Mouse (Mus musculus) thymus, postnatal 4 days (tissue): Measurements from ENCODE around the gene Nkiras1.

ENCODE experiments used
- DNase-seq: peaks from one replicate; pipeline ENCODE4 v3.0.0; 2021

Nkiras1 gene

GRCm38 (mm10) chr14:18280375-18280774 lies 9.4 kb downstream of the Nkiras1 start:
- DNase-seq: no peak

GRCm38 (mm10) chr14:18284581-18284980 lies 13.6 kb downstream of the Nkiras1 start:
- no peak for DNase-seq

- no peak for DNase-seq
Measured at GRCm38 (mm10) chr14:18285476-18285875, 14.5 kb downstream of the Nkiras1 start.

GRCm38 (mm10) chr14:18286441-18286840 lies 15.5 kb downstream of the Nkiras1 start:
- DNase-seq: no peak

- no peak for DNase-seq
Measured at GRCm38 (mm10) chr14:18287391-18287790, 16.5 kb downstream of the Nkiras1 start.

- DNase-seq: no peak
Measured at GRCm38 (mm10) chr14:18292111-18292510, 21.2 kb downstream of the Nkiras1 start.

- no peak for DNase-seq
Measured at GRCm38 (mm10) chr14:18292578-18292977, 21.6 kb downstream of the Nkiras1 start.

- no peak for DNase-seq
Measured at GRCm38 (mm10) chr14:18297441-18297840, 26.5 kb downstream of the Nkiras1 start.

GRCm38 (mm10) chr14:18298874-18299273 lies 27.9 kb downstream of the Nkiras1 start:
- DNase-seq: no peak

- no peak for DNase-seq
Measured at GRCm38 (mm10) chr14:18300676-18301075, 29.7 kb downstream of the Nkiras1 start.

- peak; percentile 25 for DNase-seq
Measured at GRCm38 (mm10) chr14:18301591-18301990, 30.7 kb downstream of the Nkiras1 start.

- DNase-seq: no peak
Measured at GRCm38 (mm10) chr14:18302750-18303149, 31.8 kb downstream of the Nkiras1 start.

- peak; percentile 27 for DNase-seq
Measured at GRCm38 (mm10) chr14:18303262-18303661, 32.3 kb downstream of the Nkiras1 start.

GRCm38 (mm10) chr14:18304165-18304564 lies 33.2 kb downstream of the Nkiras1 start:
- no peak for DNase-seq

- no peak for DNase-seq
Measured at GRCm38 (mm10) chr14:18317457-18318411, 46.8 kb downstream of the Nkiras1 start.

GRCm38 (mm10) chr14:18326968-18327672 lies 56.2 kb downstream of the Nkiras1 start:
- DNase-seq: peak; percentile 48

- peak; percentile 76 for DNase-seq
Measured at GRCm38 (mm10) chr14:18330789-18331692, 60.1 kb downstream of the Nkiras1 start.

GRCm38 (mm10) chr14:18331693-18332131 lies 60.8 kb downstream of the Nkiras1 start, which contains the start of gene Ube2e1:
Gene Ube2e1, minus strand, starts transcription at chr14:18331859.
- DNase-seq: peak; percentile 88
